Mouse (Mus musculus) midbrain, embryonic 14.5 days (tissue): Measurements from ENCODE around the gene Nppa. TPM values are rescaled to one million over a fixed set of nuclear protein-coding genes. Genes with fewer than 3 reads are reported as not detected.

ENCODE experiments used
- ATAC-seq: fragments of 200-750 bp; cut with Nextera tagmentation; 2 replicates; pipeline ENCODE4 v1.8.0; 2017; ENCODE audit warnings: moderate number of reproducible peaks, moderate library complexity; ENCODE audit not compliant: low FRiP score, low TSS enrichment
- DNase-seq: peaks from one replicate; pipeline ENCODE4 v3.0.0-alpha.2; 2015
- H3K27ac ChIP-seq: fragments of 300-500 bp; sonication (generic); replicated peaks from 2 replicates; pipeline ENCODE4 v1.5.1; 2014; ENCODE audit warnings: mild to moderate bottlenecking, low read depth, low read length, moderate library complexity
- H3K27me3 ChIP-seq: fragments of 300-500 bp; sonication (generic); 2 replicates; pipeline ENCODE4 v1.6.1; 2014; ENCODE audit warnings: low read length, control low read depth, mixed read lengths; ENCODE audit not compliant: control insufficient read depth, insufficient read depth
- H3K36me3 ChIP-seq: fragments of 300-500 bp; sonication (generic); 2 replicates; pipeline ENCODE4 v1.6.1; 2014; ENCODE audit warnings: low read length, control low read depth; ENCODE audit not compliant: control insufficient read depth, insufficient read depth
- H3K4me1 ChIP-seq: fragments of 300-500 bp; sonication (generic); 2 replicates; pipeline ENCODE4 v1.6.1; 2014; ENCODE audit warnings: mild to moderate bottlenecking, antibody characterized with exemption, low read length, control low read depth; ENCODE audit not compliant: control insufficient read depth, insufficient read depth
- H3K4me2 ChIP-seq: fragments of 300-500 bp; sonication (generic); 2 replicates; pipeline ENCODE4 v1.6.1; 2014; ENCODE audit warnings: mild to moderate bottlenecking, low read length, moderate library complexity
- H3K4me3 ChIP-seq: fragments of 300-500 bp; sonication (generic); replicated peaks from 2 replicates; pipeline ENCODE4 v1.5.1; 2014; ENCODE audit warnings: low read depth, low read length
- H3K9ac ChIP-seq: fragments of 300-500 bp; sonication (generic); replicated peaks from 2 replicates; pipeline ENCODE4 v1.6.1; 2014; ENCODE audit warnings: mild to moderate bottlenecking, low read length, moderate library complexity
- H3K9me3 ChIP-seq: fragments of 300-500 bp; sonication (generic); 2 replicates; pipeline ENCODE4 v1.6.1; 2016; ENCODE audit warnings: low read length, control low read depth, mixed read lengths; ENCODE audit not compliant: control insufficient read depth
- WGBS: fragments of 180-500 bp; shearing (Covaris S2); extraction: QIAGEN DNeasy Blood & Tissue Kit; methylation state at CpG from one replicate; pipeline ENCODE4 v1.1.7; 2014; 5-methylcytosine and 5-hydroxymethylcytosine counted together
- polyA plus RNA-seq: library from polyadenylated mRNA; unstranded; fragments of >200 nt; fragmentation: Nextera tagmentation; extraction: Ambion mirVana; gene quantifications from 2 replicates; pipeline ENCODE4 v1.2.1, GENCODE M21; 2014

Nppa gene
- polyA plus RNA-seq, 1 experiment from 2014 or later = 2.9 TPM

DNA sequence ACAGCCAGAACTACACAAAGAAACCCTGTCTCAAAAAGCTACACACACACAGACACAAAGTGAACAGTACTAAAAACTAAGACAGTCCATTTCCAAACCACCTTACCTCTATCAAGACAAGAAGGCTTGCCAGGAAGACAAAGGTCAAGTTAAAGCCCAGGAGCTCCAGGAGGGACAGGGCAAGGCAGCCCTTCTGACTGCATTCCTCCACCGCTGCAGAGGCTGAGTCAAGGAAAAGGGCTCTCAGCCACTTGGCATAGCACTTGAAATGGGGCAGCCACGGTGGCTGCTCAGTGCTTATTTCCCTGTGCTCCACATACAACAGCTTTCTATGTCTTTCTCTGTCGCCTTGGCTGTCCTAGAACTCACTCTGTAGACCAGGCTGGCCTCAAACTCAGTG, 23.5 kb downstream of the Nppa start:
- Histone ChIP-seq H3K4me2 (no peak overlapping the region), H3K9ac (no peak overlapping the region), H3K9me3 (no peaks in the 10 kb centered on the region), H3K36me3 (peaks cover 94% of the 10 kb centered on the region), H3K27me3 (no peaks in the 10 kb centered on the region), H3K27ac (no peak overlapping the region), H3K4me1 (no peaks in the 10 kb centered on the region), H3K4me3 (no peak overlapping the region)
- DNase-seq (no peak), ATAC-seq (no peak)
- WGBS = 95% methylated on average over 3 of the region's 3 CpGs

DNA sequence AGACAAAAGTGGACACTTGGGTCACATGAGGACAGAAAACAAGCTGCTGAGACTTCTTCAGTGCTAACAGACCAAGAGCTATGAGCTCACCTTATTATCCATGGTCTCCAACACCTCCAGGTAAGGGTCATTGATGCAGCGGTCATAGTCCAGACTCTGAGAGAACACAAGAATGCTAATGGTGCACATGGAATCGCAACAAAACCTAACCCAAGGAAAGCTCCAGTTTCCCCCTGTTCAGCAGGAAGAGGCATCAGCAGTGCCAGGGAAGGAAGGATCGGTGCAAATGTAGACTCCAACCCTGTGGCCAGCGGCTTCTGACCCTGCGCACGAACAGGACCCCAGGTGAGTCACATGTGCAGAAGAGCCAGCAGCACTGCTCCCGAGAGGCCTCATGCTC, 28.8 kb downstream of the Nppa start:
- H3K27ac ChIP-seq = no peak overlapping the region
- H3K4me3 ChIP-seq = no peak overlapping the region
- WGBS = 98% methylated on average over 7 of the region's 7 CpGs
- no peaks in the 10 kb centered on the region for H3K9me3 ChIP-seq
- no peak overlapping the region for H3K9ac ChIP-seq
- ATAC-seq (no peak), DNase-seq (no peak)
- H3K4me1 ChIP-seq = no peaks in the 10 kb centered on the region
- no peak overlapping the region for H3K4me2 ChIP-seq
- H3K27me3 ChIP-seq = no peaks in the 10 kb centered on the region
- peaks cover 70% of the 10 kb centered on the region for H3K36me3 ChIP-seq

DNA sequence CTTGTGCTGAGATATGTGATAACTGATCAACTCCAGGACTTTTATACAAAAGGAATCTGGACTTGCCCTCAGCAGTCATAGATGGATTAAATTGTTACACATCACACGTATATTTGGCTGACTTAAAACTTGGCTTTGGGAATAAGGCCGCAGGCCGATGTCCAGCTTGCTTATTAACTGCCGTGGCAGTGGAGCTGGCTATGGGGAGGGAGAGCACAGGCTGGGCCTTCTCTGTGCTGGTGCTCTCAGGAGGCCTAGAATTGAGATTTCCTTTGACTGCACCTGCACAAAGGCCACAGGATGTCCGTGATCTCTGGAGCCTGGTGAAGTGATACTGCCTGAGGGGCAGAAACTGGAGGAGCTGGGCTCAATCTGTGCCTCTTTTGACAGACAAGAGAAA, 30.0 kb downstream of the Nppa start:
- H3K4me2 ChIP-seq = no peak overlapping the region
- ATAC-seq (no peak), DNase-seq (no peak)
- peaks cover 70% of the 10 kb centered on the region for H3K36me3 ChIP-seq
- no peak overlapping the region for H3K27ac ChIP-seq
- H3K4me3 ChIP-seq = no peak overlapping the region
- H3K9ac ChIP-seq = no peak overlapping the region
- H3K9me3 ChIP-seq = no peaks in the 10 kb centered on the region
- no peaks in the 10 kb centered on the region for H3K27me3 ChIP-seq
- 87% methylated on average over 5 of the region's 5 CpGs for WGBS
- no peaks in the 10 kb centered on the region for H3K4me1 ChIP-seq

DNA sequence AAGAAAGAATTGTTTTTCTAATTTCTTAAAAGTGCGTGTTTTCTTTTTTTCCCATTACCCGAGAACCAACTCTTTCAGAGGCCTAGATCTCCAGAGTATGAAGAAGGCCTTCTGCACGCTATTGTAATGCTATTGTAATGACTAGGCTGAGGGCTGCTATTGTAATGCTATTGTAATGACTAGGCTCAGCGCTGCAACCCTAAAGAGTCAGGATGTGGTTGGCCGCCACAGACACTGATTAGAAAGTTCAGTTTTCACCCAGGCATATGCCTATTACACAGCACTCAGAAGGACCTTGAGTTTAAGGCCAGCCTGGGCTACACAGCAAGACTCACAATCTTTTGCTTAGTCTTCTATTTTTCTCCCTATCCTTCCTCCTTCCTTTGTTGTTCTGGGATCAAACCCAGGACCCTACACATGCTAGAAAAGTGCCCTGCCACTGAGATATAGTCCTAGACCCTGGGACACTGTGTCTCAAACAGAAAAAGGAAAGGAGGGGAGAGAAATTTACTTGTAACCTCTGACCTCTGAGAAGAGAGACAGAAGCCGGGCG, 33.4 kb downstream of the Nppa start:
- peaks cover 9% of the 10 kb centered on the region for H3K4me1 ChIP-seq
- H3K27ac ChIP-seq = no peak overlapping the region
- no peak overlapping the region for H3K4me3 ChIP-seq
- H3K36me3 ChIP-seq = peaks cover 48% of the 10 kb centered on the region
- H3K27me3 ChIP-seq = no peaks in the 10 kb centered on the region
- 57% methylated on average over 7 of the region's 7 CpGs for WGBS
- DNase-seq = no peak
- no peak for ATAC-seq
- no peaks in the 10 kb centered on the region for H3K9me3 ChIP-seq
- no peak overlapping the region for H3K9ac ChIP-seq
- no peak overlapping the region for H3K4me2 ChIP-seq

DNA sequence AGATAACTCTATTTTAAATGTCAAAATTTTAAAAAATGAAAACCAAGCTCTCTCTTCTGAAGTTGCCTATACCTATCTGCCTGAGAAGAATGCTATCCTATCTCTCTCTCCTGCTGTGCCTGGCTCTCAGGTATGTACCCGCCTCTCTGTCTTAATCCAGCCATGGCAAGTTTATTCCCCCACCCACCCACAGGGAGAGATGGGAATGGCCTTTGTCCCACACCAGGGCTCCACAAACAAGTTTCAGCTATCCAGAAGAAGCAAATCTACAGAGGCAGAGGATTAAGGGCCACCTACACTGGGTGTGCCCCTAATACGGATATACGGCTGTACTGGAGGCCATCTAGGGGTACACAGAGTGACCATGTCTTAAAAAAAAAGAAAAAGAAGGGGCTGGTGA, 34.9 kb downstream of the Nppa start:
- Histone ChIP-seq H3K9ac (no peak overlapping the region), H3K9me3 (no peaks in the 10 kb centered on the region), H3K4me3 (no peak overlapping the region), H3K27ac (no peak overlapping the region), H3K4me1 (peaks cover 22% of the 10 kb centered on the region), H3K27me3 (no peaks in the 10 kb centered on the region), H3K36me3 (peaks cover 39% of the 10 kb centered on the region), H3K4me2 (no peak overlapping the region)
- DNase-seq = no peak
- no peak for ATAC-seq
- 95% methylated on average over 3 of the region's 3 CpGs for WGBS

DNA sequence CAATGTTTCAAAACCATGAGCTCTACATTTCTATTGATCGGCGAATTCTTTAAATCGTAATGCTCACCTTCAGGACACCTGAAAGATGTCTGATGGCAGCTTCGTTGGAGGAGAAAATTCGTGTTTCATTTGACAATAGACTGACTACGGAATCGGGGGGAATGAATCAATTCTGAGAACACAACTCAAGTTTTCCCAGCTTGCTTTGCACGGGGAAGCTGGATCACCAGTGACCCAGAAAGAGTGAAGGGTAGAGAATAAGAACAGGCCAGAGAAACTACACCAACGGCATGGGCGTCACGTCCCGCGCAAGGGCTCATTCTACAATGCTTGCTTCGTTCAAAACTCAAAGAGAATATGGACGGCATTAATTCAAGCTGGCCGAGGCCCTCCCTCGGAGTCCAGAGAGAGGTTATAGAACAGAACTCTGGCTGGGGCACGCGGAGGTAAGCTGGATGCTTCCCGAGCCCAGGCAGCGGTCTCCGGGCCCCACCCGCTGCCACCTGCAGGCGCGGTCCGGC, 37.6 kb downstream of the Nppa start:
- no peaks in the 10 kb centered on the region for H3K9me3 ChIP-seq
- H3K27ac ChIP-seq = peak overlapping the region; percentile 91
- peaks cover 43% of the 10 kb centered on the region for H3K4me1 ChIP-seq
- peaks cover 24% of the 10 kb centered on the region for H3K36me3 ChIP-seq
- 6% methylated on average over 26 of the region's 26 CpGs for WGBS
- peak overlapping the region; percentile 84 for H3K9ac ChIP-seq
- ATAC-seq (no peak), DNase-seq (no peak)
- H3K27me3 ChIP-seq = no peaks in the 10 kb centered on the region
- H3K4me2 ChIP-seq = peak overlapping the region; percentile 72
- H3K4me3 ChIP-seq = peak overlapping the region; percentile 91

DNA sequence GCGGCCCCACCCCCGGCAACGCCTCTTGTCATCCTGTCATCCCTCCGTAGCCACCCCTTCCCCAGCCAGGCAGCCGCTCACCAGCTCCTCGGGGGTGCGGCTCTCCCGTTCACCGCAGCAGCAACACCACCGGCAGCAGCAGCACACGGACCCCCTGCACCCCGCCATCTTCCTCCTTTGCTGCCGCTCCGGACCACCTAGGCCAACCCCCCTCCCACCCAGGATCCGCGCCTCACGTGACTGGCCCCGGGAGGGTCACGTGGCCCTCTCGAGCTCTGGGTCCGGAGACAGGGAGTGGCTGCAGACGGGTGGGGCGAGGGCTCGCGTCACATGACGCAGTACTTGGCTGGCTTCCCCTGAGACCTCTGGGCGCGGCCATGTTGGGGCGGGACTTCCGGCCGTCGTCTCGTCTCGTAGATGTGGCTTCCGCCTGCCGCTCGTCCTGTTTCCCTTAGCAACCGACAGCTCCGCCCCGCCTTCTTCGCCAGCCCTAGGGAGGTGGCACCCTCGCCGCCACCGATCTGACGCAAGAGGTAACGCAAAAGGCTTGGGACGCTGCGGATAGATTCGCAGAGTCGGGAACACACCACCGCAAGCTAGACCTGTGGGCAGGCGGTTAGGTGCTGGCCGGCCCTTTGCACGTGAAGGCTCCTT, 38.2 kb downstream of the Nppa start, which contains the start of the genes Clcn6 and Mthfr:
Gene Clcn6, minus strand, starts transcription at position 222 of the 654 bp plus-strand sequence.
Gene Mthfr, plus strand, starts transcription at position 478 of the 654 bp plus-strand sequence.
- peaks cover 24% of the 10 kb centered on the region for H3K36me3 ChIP-seq
- ATAC-seq (peak; percentile 95), DNase-seq (peak; percentile 100)
- H3K4me1 ChIP-seq = peaks cover 43% of the 10 kb centered on the region
- peak within 1 kb of the TSS; percentile 91 for H3K4me3 ChIP-seq
- H3K4me2 ChIP-seq = peak within 1 kb of the TSS; percentile 94
- H3K9ac ChIP-seq = peak within 1 kb of the TSS; percentile 84
- WGBS = under 1% methylated on average over 53 of the region's 54 CpGs
- peak within 1 kb of the TSS; percentile 91 for H3K27ac ChIP-seq
- no peaks in the 10 kb centered on the region for H3K27me3 ChIP-seq
- H3K9me3 ChIP-seq = no peaks in the 10 kb centered on the region

DNA sequence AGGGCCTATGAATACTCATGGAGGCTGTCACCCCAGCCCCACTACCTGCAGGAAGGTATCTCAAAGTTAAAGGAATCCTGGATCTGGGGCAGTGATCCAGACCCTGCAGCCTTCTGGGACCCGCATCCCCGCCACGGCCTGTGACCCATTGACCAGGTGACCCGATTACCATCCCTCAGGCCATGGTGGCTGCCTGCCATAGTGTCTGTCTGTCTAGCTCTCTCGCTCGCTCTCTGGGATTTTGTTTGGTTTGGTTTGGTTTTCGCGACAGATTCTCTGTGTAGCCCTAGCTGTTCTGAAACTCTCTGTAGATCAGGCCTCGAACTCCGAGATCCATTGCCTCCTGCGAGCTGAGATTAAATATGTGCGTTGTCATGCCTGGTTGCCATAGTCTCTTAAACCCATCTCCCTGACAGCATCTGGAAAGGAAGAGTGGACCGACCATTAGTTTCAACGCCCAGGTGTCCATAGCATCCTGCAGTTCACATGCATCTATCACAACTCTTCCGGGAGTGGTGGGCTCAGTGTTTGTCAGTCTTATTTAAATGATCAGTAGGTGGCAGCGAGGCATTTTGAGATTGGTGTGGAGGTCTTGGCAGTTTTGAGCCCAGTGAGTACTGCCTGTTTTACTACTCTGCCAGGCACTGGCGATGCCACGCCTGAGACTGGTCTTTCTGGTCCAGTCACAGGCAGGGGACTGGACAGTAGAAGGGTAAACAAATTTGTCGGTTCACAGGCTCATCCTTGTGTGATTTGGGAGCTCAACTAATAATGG, 38.9 kb downstream of the Nppa start:
- Histone ChIP-seq H3K4me2 (peak overlapping the region; percentile 94), H3K27me3 (no peaks in the 10 kb centered on the region), H3K9ac (peak overlapping the region; percentile 64), H3K27ac (peak overlapping the region; percentile 91), H3K36me3 (peaks cover 28% of the 10 kb centered on the region), H3K4me1 (peaks cover 43% of the 10 kb centered on the region), H3K4me3 (peak overlapping the region; percentile 91), H3K9me3 (no peaks in the 10 kb centered on the region)
- peak; percentile 32 for DNase-seq
- WGBS = 20% methylated on average over 19 of the region's 19 CpGs
- no peak for ATAC-seq
